Mouse (Mus musculus): ENCODE data around the gene Ell. TPM values are rescaled to one million over a fixed set of nuclear protein-coding genes. Genes with fewer than 3 reads are reported as not detected.

The Ell gene
- total RNA-seq, 2 experiments from 2014 or later = 12.0 to 12.1 TPM

- intact Hi-C loops (cut with DNase I) = loop anchor here (1.0 to 2.0 kb wide), 3 partner anchors 17 to 70 kb away; no protein-coding TSS in a partner anchor
- peak; percentile 93 to 96 for DNase-seq
Measured at GRCm38 (mm10) chr8:70629574-70630531, 90.6 kb downstream of the Ell start.

GRCm38 (mm10) chr8:70630532-70631381 is 91.5 kb downstream of the Ell start:
- DNase-seq = peak; percentile 57 to 61
- intact Hi-C loops (cut with DNase I) = loop anchor here (1.0 kb wide), 2 partner anchors 23 to 70 kb away; no protein-coding TSS in a partner anchor

- intact Hi-C loops (cut with DNase I) = no loop called here
Measured at GRCm38 (mm10) chr8:70631436-70631835, 92.2 kb downstream of the Ell start.

GRCm38 (mm10) chr8:70632346-70632892 is 93.2 kb downstream of the Ell start, which contains the start of gene Gdf15:
Gdf15 (minus strand) TSS chr8:70632456.
- intact Hi-C loops (cut with DNase I) = no loop called here
- no peak for DNase-seq

More at GRCm38 (mm10) chr8:70631436-70631835, 92.2 kb downstream of the Ell start:
- DNase-seq = peak in 1 of 2 experiments; percentile 41

GRCm38 (mm10) chr8:70634066-70634465 is 94.8 kb downstream of the Ell start:
- DNase-seq = peak; percentile 78 to 80
- intact Hi-C loops (cut with DNase I) = no loop called here

GRCm38 (mm10) chr8:70635527-70635926 is 96.3 kb downstream of the Ell start:
- DNase-seq = no peak
- intact Hi-C loops (cut with DNase I) = no loop called here

GRCm38 (mm10) chr8:70636838-70637237 is 97.6 kb downstream of the Ell start:
- intact Hi-C loops (cut with DNase I) = no loop called here
- no peak for DNase-seq

- DNase-seq = no peak
- intact Hi-C loops (cut with DNase I) = no loop called here
Measured at GRCm38 (mm10) chr8:70638752-70639151, 99.5 kb downstream of the Ell start.

Other genes starting within 250 kb of the Ell start
- 10 to 100 TPM; 25.8 to 34.5 TPM for gene Ddx49, start 237.0 kb upstream of the Ell start, total RNA-seq (2021)
- gene Cope, start 236.9 kb upstream of the Ell start, total RNA-seq (2021) = 100 to 1,000 TPM; 157 TPM
- gene Cers1, start 223.7 kb upstream of the Ell start, total RNA-seq (2021) = under 1 TPM; 0.33 to 0.64 TPM
- gene Gdf1, start 209.6 kb upstream of the Ell start, total RNA-seq (2021) = not detected
- 10 to 100 TPM; 45.4 to 46.0 TPM for gene Upf1, start 186.2 kb upstream of the Ell start, total RNA-seq (2021)
- gene Comp, start 165.9 kb upstream of the Ell start, total RNA-seq (2021) = 1 to 10 TPM; 4.3 to 5.6 TPM
- gene Crtc1, start 99.9 kb upstream of the Ell start, total RNA-seq (2021) = 1 to 10 TPM; 8.2 to 9.8 TPM
- 1 to 10 TPM; 8.1 to 9.4 TPM for gene Klhl26, start 62.5 kb upstream of the Ell start, total RNA-seq (2021)
- not detected for gene Tmem59l, start 52.1 kb upstream of the Ell start, total RNA-seq (2021)
- under 1 TPM; 0.39 to 0.62 TPM for gene Crlf1, start 46.3 kb upstream of the Ell start, total RNA-seq (2021)
- gene Rex1bd, start 32.7 kb upstream of the Ell start, total RNA-seq (2021) = 100 to 1,000 TPM; 109 to 113 TPM
- 1,000 to 10,000 TPM; 1,469 to 1,509 TPM for gene Uba52, start 28.7 kb upstream of the Ell start, total RNA-seq (2021)
- 100 to 1,000 TPM; 133 to 138 TPM for gene Fkbp8, start 11.7 kb upstream of the Ell start, total RNA-seq (2021)
- 10 to 100 TPM; 88.4 to 91.4 TPM for gene Kxd1, start 11.5 kb upstream of the Ell start, total RNA-seq (2021)
- gene Isyna1, start 54.9 kb downstream of the Ell start, total RNA-seq (2021) = 10 to 100 TPM; 22.2 to 25.8 TPM
- gene Ssbp4, start 69.4 kb downstream of the Ell start, total RNA-seq (2021) = 10 to 100 TPM; 28.9 to 35.0 TPM
- 1 to 10 TPM; 1.9 to 3.0 TPM for gene Lrrc25, start 76.7 kb downstream of the Ell start, total RNA-seq (2021)
- gene Gdf15, start 93.0 kb downstream of the Ell start, total RNA-seq (2021) = 1 to 10 TPM in 1 of 2 experiments, under 1 TPM in 1; 0.22 to 1.6 TPM
- 10 to 100 TPM; 39.6 to 44.9 TPM for gene Pgpep1, start 120.9 kb downstream of the Ell start, total RNA-seq (2021)
- gene Lsm4, start 133.8 kb downstream of the Ell start, total RNA-seq (2021) = 10 to 100 TPM; 64.0 to 66.8 TPM
- 100 to 1,000 TPM; 124 to 138 TPM for gene Jund, start 159.5 kb downstream of the Ell start, total RNA-seq (2021)
- under 1 TPM in 1 of 2 experiments, not detected in 1; 0.06 TPM for gene Iqcn, start 164.0 kb downstream of the Ell start, total RNA-seq (2021)
- gene Gm3336, start 179.1 kb downstream of the Ell start, total RNA-seq (2021) = not detected
- 1 to 10 TPM; 2.0 to 3.7 TPM for gene Pde4c, start 184.3 kb downstream of the Ell start, total RNA-seq (2021)
- gene Rab3a, start 215.2 kb downstream of the Ell start, total RNA-seq (2021) = 10 to 100 TPM; 45.0 to 49.3 TPM
- 10 to 100 TPM; 28.0 to 30.8 TPM for gene Mpv17l2, start 221.5 kb downstream of the Ell start, total RNA-seq (2021)
- 10 to 100 TPM; 23.6 to 24.5 TPM for gene Pik3r2, start 237.3 kb downstream of the Ell start, total RNA-seq (2021)

All from heart, postnatal 36 days (tissue).